Mouse (Mus musculus) embryo, embryonic 11.5 days (tissue): ENCODE results near the gene Nthl1.
A peak's percentile ranks its signal among the peaks of the same experiment; 100 is the strongest.

Source experiments
- DNase-seq: peaks from one replicate; pipeline ENCODE4 v3.0.0-alpha.2; 2012; ENCODE audit warnings: low read depth, low spot score

Gene Nthl1

GRCm38 (mm10) chr17:24632167-24632812, at the start of gene Nthl1, which contains the start of gene Tsc2:
Nthl1 (plus strand) TSS chr17:24632680.
Tsc2 (minus strand) TSS chr17:24632630.
- DNase-seq = peak; percentile 83

DNA sequence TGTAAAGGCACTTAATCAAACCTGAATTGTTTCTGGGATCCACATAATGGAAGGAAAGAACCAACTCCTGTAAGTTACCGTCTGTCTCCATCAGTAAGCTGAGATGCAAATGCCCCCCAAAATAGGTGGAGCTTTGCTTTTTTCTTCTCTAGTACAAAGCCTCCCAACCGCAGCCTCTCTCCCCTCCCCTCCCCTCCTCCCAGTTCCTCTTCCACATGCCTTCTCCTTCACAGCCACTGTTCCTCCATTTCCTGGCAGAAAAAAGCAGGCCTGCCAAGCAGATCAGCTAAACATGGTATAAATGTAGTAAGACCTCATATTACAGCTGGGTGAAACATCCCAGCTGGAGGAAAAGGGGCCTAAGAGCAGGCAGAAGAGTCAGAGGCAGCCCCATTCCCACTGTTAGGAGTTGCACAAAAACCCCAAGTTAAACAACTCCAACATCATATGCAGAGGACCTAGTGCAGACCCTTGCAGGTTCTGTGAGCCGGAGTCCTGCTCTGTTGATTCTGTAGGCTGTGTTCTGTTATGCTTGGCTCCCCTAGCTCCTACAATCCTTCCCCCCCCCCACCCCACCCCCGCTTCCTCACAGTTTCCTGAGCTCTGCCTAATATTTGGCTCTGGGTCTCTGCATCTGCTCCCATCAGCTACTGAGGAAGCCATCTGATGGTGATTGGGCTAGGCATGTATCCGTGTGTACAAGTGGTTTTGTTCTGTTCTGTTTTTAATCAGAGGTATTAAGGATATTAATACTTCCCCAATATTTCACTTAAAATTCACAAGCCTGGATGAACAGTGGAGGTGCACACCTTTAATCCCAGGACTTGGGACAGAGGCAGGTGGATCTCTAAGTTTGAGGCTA, 48.6 kb upstream of the Nthl1 start:
- DNase-seq = no peak

DNA sequence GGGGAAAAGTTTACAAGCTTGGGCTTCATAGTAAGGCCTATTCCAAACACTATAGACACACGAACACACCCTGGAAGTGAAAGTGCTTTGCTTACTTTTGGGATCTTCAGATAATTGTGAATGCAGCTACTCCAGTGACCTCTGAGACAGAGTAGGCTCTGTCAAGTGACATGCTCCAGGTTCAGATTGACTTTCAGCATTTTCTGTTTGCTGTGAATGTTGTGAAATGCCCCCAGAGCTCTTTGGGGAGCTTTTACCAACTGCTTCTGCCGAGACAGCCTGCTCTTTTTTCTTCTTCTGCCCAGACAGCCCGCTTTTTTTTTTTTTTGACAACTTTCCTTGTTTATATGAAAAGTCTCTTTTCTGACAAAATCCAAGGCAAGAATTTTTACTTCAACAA, 48.0 kb upstream of the Nthl1 start:
- DNase-seq = no peak

DNA sequence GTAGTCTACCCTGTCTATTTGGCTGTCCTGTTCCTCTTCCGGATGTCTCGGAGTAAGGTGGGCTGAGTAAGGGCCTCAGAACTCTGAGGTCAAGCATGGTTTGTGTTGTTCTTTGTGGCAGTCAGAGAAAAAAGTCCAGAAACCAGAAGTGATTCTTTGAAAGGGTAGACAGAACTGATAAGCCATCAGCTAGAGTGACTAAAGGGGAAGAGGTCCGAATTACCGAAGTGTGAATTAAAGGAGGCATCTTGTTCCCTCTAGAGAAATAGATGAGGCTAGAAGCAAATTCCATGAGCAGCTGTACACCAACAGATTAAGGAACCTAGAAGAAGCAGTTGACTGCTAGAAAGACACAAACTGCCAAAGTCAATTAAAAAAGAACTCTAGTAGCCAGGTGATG, 45.9 kb upstream of the Nthl1 start:
- no peak for DNase-seq

- DNase-seq = no peak
Measured at GRCm38 (mm10) chr17:24590943-24591342, 41.5 kb upstream of the Nthl1 start.

DNA sequence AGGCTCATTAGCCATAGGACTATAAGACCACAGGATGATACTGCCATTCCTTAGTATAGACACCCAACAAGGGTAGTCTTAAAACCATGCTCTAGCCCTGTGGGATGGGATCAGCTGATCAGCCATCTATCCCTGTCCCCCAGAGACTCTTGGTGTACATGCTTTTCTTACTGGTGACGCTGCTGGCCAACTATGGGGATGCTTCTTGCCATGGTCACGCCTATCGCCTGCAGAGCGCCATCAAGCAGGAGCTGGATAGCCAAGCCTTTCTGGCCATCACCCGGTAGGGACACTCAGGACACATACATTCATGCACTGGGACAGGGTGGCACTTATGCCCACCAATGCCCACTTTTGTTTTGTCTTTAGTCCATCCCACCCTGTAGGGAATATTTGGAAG, 40.8 kb upstream of the Nthl1 start:
- DNase-seq = no peak

DNA sequence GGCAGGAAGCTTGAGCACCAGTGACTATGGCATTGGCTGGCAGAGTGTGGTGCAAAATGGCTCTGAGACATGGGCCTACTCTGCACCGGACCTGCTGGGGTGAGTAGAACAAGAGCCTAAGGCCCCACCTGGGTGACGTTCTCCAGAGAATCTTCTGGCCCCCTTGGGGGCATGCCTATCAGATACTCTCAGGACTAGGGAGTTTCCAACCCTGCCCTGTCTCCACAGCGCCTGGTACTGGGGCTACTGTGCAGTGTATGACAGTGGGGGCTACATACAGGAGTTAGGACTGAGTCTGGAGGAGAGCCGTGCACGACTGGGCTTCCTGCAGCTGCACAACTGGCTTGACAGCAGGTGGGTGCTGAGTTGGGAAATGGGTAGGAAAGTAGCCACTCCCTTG, 39.2 kb upstream of the Nthl1 start:
- DNase-seq = no peak

DNA sequence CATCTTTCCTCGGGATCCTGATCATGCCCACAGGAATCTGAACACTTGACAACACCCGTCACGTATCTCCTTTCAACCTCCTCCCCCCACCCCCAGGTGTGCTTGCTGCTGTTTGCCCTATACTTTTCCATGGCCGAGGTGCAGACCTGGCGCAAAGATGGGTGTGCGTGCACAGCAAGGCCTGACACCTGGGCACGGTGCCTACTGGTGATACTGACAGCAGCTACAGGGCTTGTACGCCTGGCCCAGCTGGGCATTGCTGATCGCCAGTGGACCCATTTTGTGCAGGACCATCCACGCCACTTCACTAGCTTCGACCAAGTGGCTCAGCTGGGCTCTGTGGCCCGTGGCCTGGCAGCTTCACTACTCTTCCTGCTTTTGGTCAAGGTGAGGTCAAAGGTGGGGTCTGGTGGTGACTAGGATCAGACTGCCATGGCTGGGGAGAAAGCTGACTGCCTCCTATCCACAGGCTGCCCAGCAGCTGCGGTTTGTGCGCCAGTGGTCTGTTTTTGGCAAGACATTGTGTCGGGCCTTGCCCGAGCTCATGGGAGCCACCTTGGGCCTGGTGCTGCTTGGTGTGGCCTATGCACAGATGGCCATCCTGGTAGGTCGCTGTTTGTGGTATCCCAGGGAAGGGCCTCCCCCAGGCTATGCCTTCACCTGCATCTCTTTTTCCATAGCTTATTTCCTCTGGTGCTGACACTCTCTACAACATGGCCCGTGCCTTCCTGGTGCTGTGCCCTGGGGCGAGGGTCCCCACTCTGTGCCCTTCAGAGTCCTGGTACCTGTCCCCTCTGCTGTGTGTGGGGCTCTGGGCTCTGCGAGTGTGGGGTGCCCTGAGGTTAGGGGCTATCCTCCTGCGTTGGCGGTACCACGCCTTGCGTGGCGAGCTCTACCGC, 38.2 kb upstream of the Nthl1 start:
- no peak for DNase-seq

- no peak for DNase-seq
Measured at GRCm38 (mm10) chr17:24595126-24596072, 37.1 kb upstream of the Nthl1 start.

DNA sequence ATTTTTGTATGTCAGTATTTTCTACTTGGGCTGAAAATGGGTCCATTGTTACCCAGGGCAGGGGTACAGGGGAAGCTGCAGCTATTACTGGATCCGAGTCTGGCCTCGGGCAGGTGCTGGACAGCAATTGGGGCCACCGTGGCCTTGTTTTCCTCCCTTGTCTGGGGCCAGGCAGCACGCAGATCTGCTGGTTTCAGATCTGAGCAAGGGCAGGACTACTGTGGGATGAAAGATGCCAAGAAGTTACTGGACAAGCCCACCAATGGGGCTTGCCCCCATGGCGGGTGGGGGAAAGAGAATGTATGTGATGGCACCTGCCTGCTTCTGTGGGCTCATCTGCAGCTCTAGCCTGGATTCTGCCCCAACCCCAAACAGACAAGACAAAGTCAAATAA, 36.4 kb upstream of the Nthl1 start:
- DNase-seq = no peak

GRCm38 (mm10) chr17:24596471-24597183, 35.9 kb upstream of the Nthl1 start:
- no peak for DNase-seq

- DNase-seq = no peak
Measured at GRCm38 (mm10) chr17:24597989-24598388, 34.5 kb upstream of the Nthl1 start.

DNA sequence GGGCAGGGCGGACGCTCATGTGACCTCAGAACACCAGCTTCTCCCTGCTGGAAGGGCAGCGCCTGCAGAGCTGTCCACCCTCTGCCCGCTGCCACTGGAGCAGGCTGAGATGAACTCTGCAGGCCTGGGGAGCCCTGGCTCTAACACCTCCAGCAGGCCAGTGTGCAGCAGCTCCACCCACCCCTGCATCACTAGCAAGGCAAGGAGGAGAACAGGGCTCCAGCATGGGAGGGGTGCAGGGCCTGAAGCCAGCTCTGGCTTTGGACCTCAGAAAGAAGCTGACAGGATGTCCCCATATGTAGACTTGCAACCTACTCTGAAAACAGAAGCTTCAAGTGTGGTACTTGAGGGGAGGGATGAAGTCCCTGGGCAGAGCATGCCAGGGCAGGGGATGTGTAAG, 32.0 kb upstream of the Nthl1 start:
- no peak for DNase-seq

GRCm38 (mm10) chr17:24603961-24604360, 28.5 kb upstream of the Nthl1 start:
- DNase-seq = no peak

DNA sequence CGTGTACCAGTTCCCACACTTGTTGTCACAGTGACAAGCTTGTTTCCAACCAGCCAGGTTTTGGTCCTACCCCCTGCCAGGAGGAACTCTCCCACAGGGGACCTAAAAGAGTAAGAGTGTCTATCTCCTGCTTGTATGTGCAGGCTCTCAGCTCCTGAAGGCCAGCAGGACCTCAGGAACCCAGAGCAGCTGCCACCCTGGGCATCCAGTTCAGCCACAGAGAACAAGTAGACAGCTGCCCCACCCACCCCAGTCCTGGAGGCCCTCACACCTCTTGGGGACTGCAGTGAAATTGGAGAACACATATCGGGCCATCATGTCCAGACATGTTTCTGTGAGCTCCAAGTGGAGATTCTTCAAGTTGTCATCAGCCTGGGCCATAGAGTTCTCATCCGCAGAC, 27.9 kb upstream of the Nthl1 start:
- DNase-seq = no peak

DNA sequence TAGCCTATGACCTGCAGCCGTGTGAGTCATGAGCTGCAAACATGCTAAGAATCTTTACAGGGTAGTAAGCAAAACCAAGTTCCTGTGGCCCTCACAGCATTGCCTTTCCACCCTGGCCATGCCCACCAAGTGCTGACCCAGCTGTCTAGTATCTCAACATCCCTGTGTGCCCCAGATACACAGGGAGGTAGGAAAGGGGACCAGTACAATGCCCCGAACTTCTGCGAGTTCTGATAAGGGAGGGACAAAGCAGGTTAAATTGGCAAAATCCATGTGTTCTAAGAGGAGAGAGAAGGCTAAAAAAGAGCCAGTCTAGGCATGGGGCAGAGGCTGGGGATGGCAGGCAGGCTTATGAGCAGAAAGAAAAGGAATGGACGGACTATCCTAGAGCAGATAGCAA, 24.1 kb upstream of the Nthl1 start:
- DNase-seq = no peak

DNA sequence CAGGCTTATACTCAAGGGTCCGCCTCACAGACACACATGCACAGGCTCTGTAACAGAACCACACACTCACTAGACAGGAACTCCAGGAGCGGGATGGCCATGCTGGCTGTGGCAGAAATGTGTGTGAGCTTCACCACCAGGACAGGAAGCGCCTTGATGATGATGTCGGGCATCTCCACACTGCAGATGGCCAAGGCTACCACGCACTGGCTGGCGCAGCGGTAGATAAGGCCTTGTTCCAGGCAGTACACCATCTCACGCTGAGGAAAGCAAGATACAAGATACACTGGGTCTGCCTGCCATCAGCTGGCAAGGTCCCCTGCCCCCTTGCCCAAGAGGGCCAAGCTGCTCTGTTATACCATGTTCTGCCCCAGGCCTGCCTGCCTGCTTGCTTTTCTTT, 23.6 kb upstream of the Nthl1 start:
- no peak for DNase-seq

GRCm38 (mm10) chr17:24610711-24611110, 21.8 kb upstream of the Nthl1 start:
- DNase-seq = no peak

GRCm38 (mm10) chr17:24617561-24618194, 14.8 kb upstream of the Nthl1 start:
- no peak for DNase-seq

DNA sequence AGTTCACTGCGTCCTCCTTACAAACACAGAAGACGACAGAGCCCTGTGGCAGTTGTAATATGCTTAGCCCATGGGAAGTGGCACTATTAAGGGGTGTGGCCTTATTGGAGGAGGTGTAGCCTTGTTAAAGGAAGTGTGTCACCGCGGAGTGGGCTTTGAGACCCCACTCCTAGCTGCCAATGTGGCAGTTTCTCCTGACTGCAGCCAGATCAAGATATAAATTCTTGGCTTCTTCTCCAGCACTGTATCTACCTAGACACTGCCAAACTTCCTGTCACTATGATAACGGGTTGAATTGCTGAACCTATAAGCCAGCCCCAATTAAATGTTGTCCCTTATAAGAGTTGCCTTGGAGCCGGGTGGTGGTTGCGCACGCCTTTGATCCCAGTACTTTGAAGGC, 7.0 kb upstream of the Nthl1 start:
- DNase-seq = no peak
